Mouse (Mus musculus) myocyte (in vitro differentiated cells): ENCODE results near the gene Acp7. TPM values are rescaled to one million over a fixed set of nuclear protein-coding genes. Genes with fewer than 3 reads are reported as not detected.

Experiments used
- H3K27me3 ChIP-seq: one replicate; pipeline ENCODE4 v1.6.1; 2011; ENCODE audit not compliant: control insufficient read depth, insufficient read depth, insufficient read length
- H3K36me3 ChIP-seq: one replicate; pipeline ENCODE4 v1.6.1; 2011; ENCODE audit not compliant: control insufficient read depth, insufficient read depth
- H3K4me2 ChIP-seq: one replicate; pipeline ENCODE4 v1.6.1; 2011; ENCODE audit warnings: low read depth, control low read depth
- H3K4me3 ChIP-seq: one replicate; pipeline ENCODE4 v1.5.1; 2011; ENCODE audit warnings: mild to moderate bottlenecking, control low read depth, moderate library complexity
- H3K79me2 ChIP-seq: one replicate; pipeline ENCODE4 v1.6.1; 2011; ENCODE audit not compliant: control insufficient read depth, insufficient read depth
- H3ac ChIP-seq: one replicate; pipeline ENCODE4 v1.6.1; 2011; ENCODE audit not compliant: control insufficient read depth, insufficient read length
- CEBPB ChIP-seq: IDR thresholded peaks from 2 replicates; pipeline ENCODE4 v1.6.1; 2011; ENCODE audit warnings: mild to moderate bottlenecking, moderate library complexity; ENCODE audit not compliant: poor library complexity, insufficient read depth, severe bottlenecking
- E2F4 ChIP-seq: IDR thresholded peaks from one replicate; pipeline ENCODE4 v1.6.1; 2011; ENCODE audit warnings: mild to moderate bottlenecking, control low read depth, moderate library complexity; ENCODE audit not compliant: insufficient read depth
- MAX ChIP-seq: IDR thresholded peaks from one replicate; pipeline ENCODE4 v1.6.1; 2011; ENCODE audit warnings: low read depth, mild to moderate bottlenecking, control low read depth
- MYOD1 ChIP-seq, 3 experiments: IDR thresholded peaks; one replicate each; pipeline ENCODE4 v1.6.1; 2011; ENCODE audit warnings: control low read depth in 2 of 3, low read depth in 2 of 3, mild to moderate bottlenecking in 2 of 3, moderate library complexity in 1 of 3; ENCODE audit not compliant: insufficient read length in 2 of 3, control insufficient read depth in 1 of 3
- MYOG ChIP-seq, 3 experiments: IDR thresholded peaks; one replicate each; pipeline ENCODE4 v1.6.1; 2011; ENCODE audit warnings: control low read depth in 2 of 3, low read depth in 2 of 3, mild to moderate bottlenecking in 2 of 3; ENCODE audit not compliant: insufficient read length in 2 of 3, control insufficient read depth in 1 of 3, insufficient read depth in 1 of 3
- POLR2A ChIP-seq: IDR thresholded peaks from one replicate; pipeline ENCODE4 v1.6.1; 2011; ENCODE audit warnings: low read depth, mild to moderate bottlenecking, control low read depth, moderate library complexity; ENCODE audit not compliant: insufficient read length
- POLR2AphosphoS2 ChIP-seq: IDR thresholded peaks from one replicate; pipeline ENCODE4 v1.6.1; 2011; ENCODE audit warnings: low read depth, control low read depth; ENCODE audit not compliant: insufficient read length
- REST ChIP-seq: IDR thresholded peaks from one replicate; pipeline ENCODE4 v1.6.1; 2011; ENCODE audit warnings: mild to moderate bottlenecking, control low read depth, moderate library complexity; ENCODE audit not compliant: insufficient read depth, insufficient read length
- SRF ChIP-seq: IDR thresholded peaks from one replicate; pipeline ENCODE4 v1.6.1; 2011; ENCODE audit warnings: low read depth; ENCODE audit not compliant: control insufficient read depth, insufficient read length
- TCF12 ChIP-seq: IDR thresholded peaks from one replicate; pipeline ENCODE4 v1.6.1; 2011; ENCODE audit warnings: mild to moderate bottlenecking, control low read depth; ENCODE audit not compliant: poor library complexity, insufficient read depth, severe bottlenecking
- TCF3 ChIP-seq: IDR thresholded peaks from one replicate; pipeline ENCODE4 v1.6.1; 2011; ENCODE audit warnings: low read depth, control low read depth; ENCODE audit not compliant: insufficient read length
- USF1 ChIP-seq: IDR thresholded peaks from one replicate; pipeline ENCODE4 v1.6.1; 2011; ENCODE audit warnings: low read depth, mild to moderate bottlenecking, control low read depth, moderate library complexity
- polyA plus RNA-seq: library from polyadenylated mRNA; unstranded; fragments of >200 nt; fragmentation: generic; extraction: Trizol; gene quantifications from one replicate; pipeline ENCODE4 v1.2.1, GENCODE M21; 2012; ENCODE audit warnings: missing spikeins

The Acp7 gene
- polyA plus RNA-seq, 1 experiment = not detected

DNA sequence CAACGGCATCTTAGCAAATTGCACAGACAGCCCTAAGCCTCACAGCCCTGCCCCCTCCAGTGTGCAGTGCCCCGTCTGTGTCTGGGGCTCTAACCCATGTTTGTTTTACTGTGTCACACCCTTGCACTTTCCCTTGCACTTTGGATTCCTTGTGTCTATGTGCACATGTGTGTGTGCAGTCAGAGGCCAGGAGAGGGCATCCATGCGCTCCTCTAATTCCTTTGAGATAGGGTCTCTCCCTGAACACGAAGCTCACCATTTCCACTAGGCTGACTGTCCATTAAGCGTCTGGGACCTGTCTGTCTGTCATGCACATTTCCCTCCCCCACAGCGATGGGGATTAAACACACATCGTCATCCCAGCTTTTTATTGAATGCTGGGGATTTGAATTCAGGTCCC, 15.9 kb upstream of the Acp7 start:
- Histone ChIP-seq H3K4me3 (no peak overlapping the region), H3K36me3 (no peaks in the 10 kb centered on the region), H3ac (no peak overlapping the region), H3K27me3 (peaks cover 17% of the 10 kb centered on the region), H3K4me2 (no peak overlapping the region), H3K79me2 (no peaks in the 10 kb centered on the region)
- no peak for TF ChIP-seq MAX
- no peak for TF ChIP-seq CEBPB
- TF ChIP-seq MYOG (IDR thresholded peaks at IDR 0.05; ENCODE audit: control insufficient read depth in 1 of 3, insufficient read depth in 1 of 3, insufficient read length in 2 of 3, low read depth in 2 of 3) = no peak
- TF ChIP-seq POLR2A = no peak
- no peak for TF ChIP-seq TCF3
- TF ChIP-seq USF1 = no peak
- no peak for TF ChIP-seq REST

DNA sequence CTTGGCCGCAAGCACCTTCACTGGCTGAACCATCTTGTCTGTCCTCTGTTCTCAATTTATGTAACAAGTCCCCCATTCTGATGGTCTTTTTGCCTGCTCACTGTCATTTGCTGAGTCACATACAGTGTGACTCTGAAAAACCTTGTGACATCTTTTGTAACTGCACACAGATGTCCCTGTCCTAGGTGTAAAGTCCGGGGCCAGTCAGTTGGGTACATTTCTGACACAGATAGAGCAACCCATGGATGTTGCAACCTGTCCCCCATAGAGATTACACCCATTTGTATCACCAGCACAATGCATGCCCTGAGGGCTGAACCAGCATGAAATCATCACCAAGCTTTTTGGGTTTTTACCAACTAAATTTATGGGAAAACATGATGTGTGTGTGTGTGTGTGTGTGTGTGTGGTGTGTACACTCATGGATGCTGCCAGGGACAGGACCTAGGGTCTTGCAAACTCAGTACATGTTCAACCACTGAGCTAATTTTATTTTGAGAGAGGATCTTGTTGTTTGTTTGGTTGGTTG, 14.9 kb upstream of the Acp7 start:
- Histone ChIP-seq H3K27me3 (peaks cover 25% of the 10 kb centered on the region), H3K4me3 (no peak overlapping the region), H3K4me2 (no peak overlapping the region), H3K36me3 (no peaks in the 10 kb centered on the region), H3ac (no peak overlapping the region), H3K79me2 (no peaks in the 10 kb centered on the region)
- TF ChIP-seq POLR2A (no peak), CEBPB (no peak), E2F4 (no peak), REST (no peak), TCF12 (no peak)

DNA sequence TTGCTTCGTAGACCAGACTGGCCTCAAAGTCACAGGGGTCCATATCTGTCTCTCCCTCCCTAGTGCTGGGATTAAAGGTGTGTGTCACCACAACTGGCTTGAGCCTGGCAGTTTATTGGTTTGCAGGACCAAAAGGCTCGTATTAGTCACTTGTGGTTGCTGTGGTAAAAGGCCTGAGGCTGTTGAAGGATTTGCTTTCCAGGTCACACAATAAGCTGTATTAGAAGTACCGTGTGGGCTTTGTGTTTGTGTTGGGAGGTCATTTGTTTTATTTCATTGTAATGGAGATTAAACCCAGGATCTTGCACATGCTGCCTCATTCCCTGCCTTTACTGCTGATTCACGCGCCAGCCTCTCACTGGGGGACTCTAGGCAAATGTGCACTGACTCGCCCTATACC, 14.2 kb upstream of the Acp7 start:
- no peak for TF ChIP-seq MYOD1 (IDR thresholded peaks at IDR 0.05; ENCODE audit: control insufficient read depth in 1 of 3, insufficient read length in 2 of 3, low read depth in 2 of 3)
- no peak for TF ChIP-seq POLR2A
- no peak for TF ChIP-seq MAX
- TF ChIP-seq MYOG (IDR thresholded peaks at IDR 0.05; ENCODE audit: control insufficient read depth in 1 of 3, insufficient read depth in 1 of 3, insufficient read length in 2 of 3, low read depth in 2 of 3) = no peak
- TF ChIP-seq POLR2AphosphoS2 = no peak
- H3K4me2 ChIP-seq = no peak overlapping the region
- peaks cover 30% of the 10 kb centered on the region for H3K27me3 ChIP-seq
- no peak overlapping the region for H3ac ChIP-seq
- no peaks in the 10 kb centered on the region for H3K79me2 ChIP-seq
- H3K36me3 ChIP-seq = no peaks in the 10 kb centered on the region
- no peak overlapping the region for H3K4me3 ChIP-seq

DNA sequence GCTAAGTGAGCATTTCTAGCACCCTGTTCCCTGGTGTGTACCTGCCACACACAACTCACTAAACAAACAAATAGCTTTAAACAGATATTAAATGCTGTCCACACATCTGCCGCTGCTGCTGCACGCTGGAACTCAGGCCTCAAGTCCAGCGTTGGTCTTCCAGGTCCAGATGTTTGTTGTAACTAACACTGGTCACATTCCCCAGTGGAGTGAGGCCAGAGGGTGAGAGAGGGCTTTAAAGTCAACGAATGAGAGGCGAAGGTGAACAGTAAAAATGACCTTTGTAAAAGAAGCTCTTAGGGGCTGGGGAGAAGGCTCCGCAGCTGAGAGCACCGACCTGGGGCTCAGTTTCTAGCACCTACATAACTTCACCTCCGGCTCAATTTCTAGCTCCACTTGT, 10.4 kb upstream of the Acp7 start:
- Histone ChIP-seq H3ac (no peak overlapping the region), H3K4me3 (no peak overlapping the region), H3K4me2 (no peak overlapping the region), H3K36me3 (no peaks in the 10 kb centered on the region), H3K79me2 (no peaks in the 10 kb centered on the region), H3K27me3 (peaks cover 23% of the 10 kb centered on the region)
- no peak for TF ChIP-seq MYOG (IDR thresholded peaks at IDR 0.05; ENCODE audit: control insufficient read depth in 1 of 3, insufficient read depth in 1 of 3, insufficient read length in 2 of 3, low read depth in 2 of 3)
- TF ChIP-seq USF1 = no peak
- TF ChIP-seq MYOD1 (IDR thresholded peaks at IDR 0.05; ENCODE audit: control insufficient read depth in 1 of 3, insufficient read length in 2 of 3, low read depth in 2 of 3) = no peak
- no peak for TF ChIP-seq REST
- no peak for TF ChIP-seq TCF12
- TF ChIP-seq MAX = no peak
- no peak for TF ChIP-seq POLR2AphosphoS2
- TF ChIP-seq SRF = no peak
- no peak for TF ChIP-seq CEBPB
- no peak for TF ChIP-seq E2F4
- TF ChIP-seq POLR2A = no peak
- TF ChIP-seq TCF3 = no peak

DNA sequence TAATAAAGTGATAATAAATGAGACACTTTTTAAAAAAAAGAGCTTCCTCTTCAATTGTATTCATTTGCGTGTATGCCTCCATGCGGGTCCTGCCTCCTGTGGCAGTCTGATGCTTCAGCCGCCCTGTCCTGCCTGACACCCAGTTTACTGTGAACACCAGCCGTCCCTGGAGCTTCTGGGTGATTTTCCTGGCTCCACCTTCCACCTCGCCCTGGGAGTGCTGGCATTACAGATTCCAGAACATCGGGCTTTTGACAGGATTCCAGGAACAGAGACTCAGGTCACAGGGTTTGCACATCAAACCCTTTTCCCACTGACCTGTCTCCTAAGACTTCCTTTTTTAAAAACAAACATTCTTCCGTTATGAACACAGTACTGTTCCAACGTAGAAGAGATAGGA, 6.4 kb upstream of the Acp7 start:
- no peak overlapping the region for H3K4me2 ChIP-seq
- no peaks in the 10 kb centered on the region for H3K79me2 ChIP-seq

More for the DNA sequence above, 6.4 kb upstream of the Acp7 start:
- Histone ChIP-seq H3K36me3 (no peaks in the 10 kb centered on the region), H3K4me3 (no peak overlapping the region), H3K27me3 (peaks cover 30% of the 10 kb centered on the region), H3ac (no peak overlapping the region)
- TF ChIP-seq REST (no peak), MAX (no peak), TCF3 (no peak), POLR2AphosphoS2 (no peak), POLR2A (no peak), MYOD1 (IDR thresholded peaks at IDR 0.05; ENCODE audit: control insufficient read depth in 1 of 3, insufficient read length in 2 of 3, low read depth in 2 of 3) (no peak), SRF (no peak), USF1 (no peak), MYOG (IDR thresholded peaks at IDR 0.05; ENCODE audit: control insufficient read depth in 1 of 3, insufficient read depth in 1 of 3, insufficient read length in 2 of 3, low read depth in 2 of 3) (no peak), CEBPB (no peak), TCF12 (no peak), E2F4 (no peak)
